Mouse (Mus musculus) inflammation-experienced regulatory T-cells, adult 16 weeks (primary cell): ENCODE measurements around the gene Smc3. TPM values are rescaled to one million over a fixed set of nuclear protein-coding genes. Genes with fewer than 3 reads are reported as not detected.

ENCODE experiments used
- polyA plus RNA-seq: library from polyadenylated mRNA; unstranded; fragments of 100-300 nt; shearing (Covaris generic); gene quantifications from one replicate; pipeline ENCODE4 v1.2.1, GENCODE M21; 2017

The Smc3 gene
- polyA plus RNA-seq, result 56.5 TPM

GRCm38 (mm10) chr19:53599757-53600539, at the start of gene Smc3:
TSS of gene Smc3 (plus strand) at chr19:53600398.

GRCm38 (mm10) chr19:53588968-53589367, 11.2 kb upstream of the Smc3 start, which contains the start of gene Nutf2-ps1:
TSS of gene Nutf2-ps1 (minus strand) at chr19:53589068.

GRCm38 (mm10) chr19:53676718-53677634, 76.8 kb downstream of the Smc3 start, which contains the start of gene Rbm20:
TSS of gene Rbm20 (plus strand) at chr19:53677306.

Other genes with a start within 250 kb of the Smc3 start
- not detected for gene Gm10197, start 228.6 kb upstream of the Smc3 start, polyA plus RNA-seq
- 70.3 TPM for gene Smndc1, start 209.8 kb upstream of the Smc3 start, polyA plus RNA-seq
- 5.6 TPM for gene Dusp5, start 71.3 kb upstream of the Smc3 start, polyA plus RNA-seq
- 225 TPM for gene Nutf2-ps1, start 11.3 kb upstream of the Smc3 start, polyA plus RNA-seq
- gene Rbm20, start 76.9 kb downstream of the Smc3 start, polyA plus RNA-seq, result 0.35 TPM